16 mouse cellular contexts compared by ENCODE assay signal in genomic region chr2:58844499-58844898, GRCm38 (mm10). TPM values are rescaled to one million over a fixed set of nuclear protein-coding genes. Genes with fewer than 3 reads are reported as not detected.
DNase-seq lines count a peak whose midpoint lies in the region; ATAC-seq and TF ChIP-seq lines count a peak whose summit lies in the region.
"Had no signal": no experiment of that assay in that cellular context is flagged by ENCODE, and none has a peak within 500 bp of the region (broad histone marks: within the 10 kb centered on the region; RNA-seq: fewer than 3 reads in every experiment).

No protein-coding gene starts in this region.

- no peak for TF ChIP-seq EP300 in stomach, postnatal 0 days (optimal IDR thresholded peaks at IDR 0.05)

- no peak overlapping the region for H3K9ac ChIP-seq in kidney, postnatal 0 days (ENCODE audit: low read depth, low read length)
- H3K9ac ChIP-seq in stomach, postnatal 0 days (ENCODE audit: low read length), result no peak overlapping the region
- H3K9ac ChIP-seq in hindbrain, embryonic 16.5 days (ENCODE audit: low read depth, low read length), result no peak overlapping the region
- H3K9ac ChIP-seq: limb, embryonic 13.5 days had no signal

- 0 out of 2 replicates have a peak, but pooled peaks cover 3% of the 10 kb centered on the region for H3K4me1 ChIP-seq in kidney, postnatal 0 days (replicated peaks; ENCODE audit: insufficient read depth, low read length)
- 0 out of 2 replicates have a peak, but pooled peaks cover 3% of the 10 kb centered on the region for H3K4me1 ChIP-seq in stomach, postnatal 0 days (replicated peaks; ENCODE audit: control insufficient read depth, insufficient read depth)
- H3K4me1 ChIP-seq in hindbrain, embryonic 16.5 days (ENCODE audit: control insufficient read depth, insufficient read depth, low read depth, low read length), result no peaks in the 10 kb centered on the region

- no peak overlapping the region for H3K4me2 ChIP-seq in kidney, postnatal 0 days (ENCODE audit: low read length)
- H3K4me2 ChIP-seq in stomach, postnatal 0 days (replicated peaks; ENCODE audit: low read depth), result peak overlapping the region; percentile 21; the same call in 1 of the 2 replicates
- H3K4me2 ChIP-seq in hindbrain, embryonic 16.5 days (ENCODE audit: low read length), result no peak overlapping the region
- H3K4me2 ChIP-seq: limb, embryonic 13.5 days had no signal

- H3K9me3 ChIP-seq in kidney, postnatal 0 days (replicated peaks; ENCODE audit: low read length), result no peaks in the 10 kb centered on the region
- H3K9me3 ChIP-seq in stomach, postnatal 0 days (ENCODE audit: control insufficient read depth, low read length), result no peaks in the 10 kb centered on the region
- H3K9me3 ChIP-seq in hindbrain, embryonic 16.5 days (ENCODE audit: control insufficient read depth, low read length), result no peaks in the 10 kb centered on the region; the same call in 1 of the 2 replicates

- H3K27ac ChIP-seq in kidney, postnatal 0 days, result no peak overlapping the region
- no peak overlapping the region for H3K27ac ChIP-seq in stomach, postnatal 0 days (replicated peaks)
- H3K27ac ChIP-seq in hindbrain, embryonic 16.5 days (ENCODE audit: low read depth, low read length), result no peak overlapping the region
- H3K27ac ChIP-seq: limb, embryonic 13.5 days; macrophage had no signal

- no peak for TF ChIP-seq CTCF in kidney, postnatal 0 days (IDR thresholded peaks at IDR 0.05; ENCODE audit: low read depth)
- TF ChIP-seq CTCF in stomach, postnatal 0 days (IDR thresholded peaks at IDR 0.05; ENCODE audit: low read depth), result no peak

- peak; percentile 39 for DNase-seq in kidney, postnatal 0 days (ENCODE audit: low spot score)
- no peak for DNase-seq in kidney, adult 18-20 months
- DNase-seq in adrenal gland, postnatal 10 days, result peak; percentile 18
- no peak for DNase-seq in stomach, postnatal 0 days (ENCODE audit: low spot score)
- no peak for DNase-seq in cerebellum, adult 9-10 months
- DNase-seq: heart, adult 11 months; heart, postnatal 14 days; kidney, adult 2 months had no signal

- H3K4me3 ChIP-seq in kidney, postnatal 0 days (replicated peaks; ENCODE audit: low read depth, low read length), result no peak overlapping the region
- no peak overlapping the region for H3K4me3 ChIP-seq in stomach, postnatal 0 days (ENCODE audit: low read depth, low read length)
- no peak overlapping the region for H3K4me3 ChIP-seq in hindbrain, embryonic 16.5 days (ENCODE audit: low read length)
- H3K4me3 ChIP-seq: limb, embryonic 13.5 days; myocyte had no signal

- 13% methylated on average over 10 of the region's 10 CpGs for WGBS in kidney, postnatal 0 days
- 8% methylated on average over 10 of the region's 10 CpGs for WGBS in stomach, postnatal 0 days
- 38% methylated on average over 10 of the region's 10 CpGs for whole genome bisulfite sequencing in hindbrain, embryonic 16.5 days

- H3K27me3 ChIP-seq in kidney, postnatal 0 days (ENCODE audit: insufficient read depth, low read length), result no peaks in the 10 kb centered on the region
- H3K27me3 ChIP-seq in stomach, postnatal 0 days (ENCODE audit: control insufficient read depth, insufficient read depth, low read length), result no peaks in the 10 kb centered on the region
- H3K27me3 ChIP-seq in hindbrain, embryonic 16.5 days (replicated peaks; ENCODE audit: control insufficient read depth, insufficient read depth, low read length), result no peaks in the 10 kb centered on the region

- no peaks in the 10 kb centered on the region for H3K36me3 ChIP-seq in kidney, postnatal 0 days (ENCODE audit: insufficient read depth, low read length)
- H3K36me3 ChIP-seq in stomach, postnatal 0 days (ENCODE audit: control insufficient read depth, insufficient read depth, low read length), result no peaks in the 10 kb centered on the region
- H3K36me3 ChIP-seq in hindbrain, embryonic 16.5 days (ENCODE audit: control insufficient read depth, insufficient read depth, low read length), result no peaks in the 10 kb centered on the region
- H3K36me3 ChIP-seq: limb, embryonic 13.5 days had no signal

- ATAC-seq in kidney, postnatal 0 days (replicated peaks; ENCODE audit: low FRiP score, low read depth), result no peak
- peak; percentile 45 for ATAC-seq in CD4-positive, CD25-positive, alpha-beta regulatory T cell, adult 4 months
- ATAC-seq in stomach, postnatal 0 days (ENCODE audit: low FRiP score, low TSS enrichment), result no peak
- ATAC-seq in hindbrain, embryonic 16.5 days, result no peak

RNA-seq across cellular contexts. Expression of gene Gm11099, which starts 14.7 kb away (rescaled TPM):
- polyA plus RNA-seq in kidney, postnatal 0 days (2015; fragmentation: Nextera tagmentation; extraction: Ambion mirVana), result not detected in 2 replicates
- not detected for polyA plus RNA-seq in CD4-positive, CD25-positive, alpha-beta regulatory T cell, adult 4 months (2017; shearing (Covaris generic))
- total RNA-seq in adrenal gland, postnatal 10 days (2021), result not detected
- not detected in 2 replicates for polyA plus RNA-seq in stomach, postnatal 0 days (2015; fragmentation: Nextera tagmentation; extraction: Ambion mirVana)
- polyA plus RNA-seq in hindbrain, embryonic 16.5 days (2015; fragmentation: Nextera tagmentation; extraction: Ambion mirVana), result not detected in 2 replicates
- total RNA-seq: common myeloid progenitor, adult 5-6 weeks; heart, postnatal 14 days; layer of hippocampus, postnatal 14 days had no signal
- polyA plus RNA-seq: frontal cortex, adult 2 months; kidney, adult 2 months; limb, embryonic 13.5 days; macrophage; myocyte had no signal

Comparison
In these comparisons a context has a peak if more than half of its experiments do, and no peak if none do; other contexts are left out.
1. DNase-seq: peak in kidney, postnatal 0 days (single experiment) and adrenal gland, postnatal 10 days (single experiment); none in kidney, adult 18-20 months (single experiment), stomach, postnatal 0 days (single experiment) and cerebellum, adult 9-10 months (single experiment).